Mouse (Mus musculus) gastrocnemius, adult 18-20 months (tissue): ENCODE data around the gene Grm6. TPM values are rescaled to one million over a fixed set of nuclear protein-coding genes. Genes with fewer than 3 reads are reported as not detected.

Experiments
- DNase-seq: peaks from one replicate; pipeline ENCODE4 v3.0.0; 2021; ENCODE audit warnings: low spot score
- total RNA-seq, 2 experiments: library from RNA; stranded (reverse); gene quantifications; 2 replicates each; pipeline ENCODE4 v1.2.3; 2021

The Grm6 gene
- total RNA-seq, 2 experiments from 2014 or later, result not detected

DNA sequence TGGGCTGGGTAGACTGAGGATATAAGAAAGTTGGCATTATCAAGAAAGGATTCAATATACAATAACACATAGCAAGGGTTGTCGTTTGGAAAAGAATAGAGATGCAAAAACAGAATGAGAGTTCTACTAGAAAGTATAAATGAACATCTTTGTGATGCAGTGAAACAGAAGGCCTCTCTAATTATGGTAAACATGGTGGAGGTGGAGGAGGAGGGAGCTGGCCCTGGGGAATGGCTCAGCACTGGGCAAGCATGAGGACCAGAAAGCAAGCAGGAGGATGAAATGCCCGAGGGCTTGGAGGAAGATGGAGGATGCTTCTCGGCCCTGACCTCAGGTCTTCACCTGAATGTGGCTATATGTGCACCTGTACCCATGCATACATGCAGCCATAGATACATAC is 64.0 kb downstream of the Grm6 start:
- DNase-seq, result no peak

Other genes with a start within 250 kb of the Grm6 start
- gene Adamts2, start 248.6 kb upstream of the Grm6 start, total RNA-seq, result 1 to 10 TPM; 4.8 to 5.6 TPM
- 1 to 10 TPM; 3.6 to 4.6 TPM for gene Zfp354c, start 23.0 kb upstream of the Grm6 start, total RNA-seq
- 1 to 10 TPM; 2.0 to 2.4 TPM for gene Zfp879, start 9.1 kb upstream of the Grm6 start, total RNA-seq
- 1 to 10 TPM; 2.1 to 2.2 TPM for gene Zfp454, start 37.0 kb downstream of the Grm6 start, total RNA-seq
- 1 to 10 TPM; 5.0 to 5.2 TPM for gene Zfp2, start 65.5 kb downstream of the Grm6 start, total RNA-seq
- gene Zfp354b, start 80.9 kb downstream of the Grm6 start, total RNA-seq, result 1 to 10 TPM; 1.9 to 2.4 TPM
- gene 4933414I15Rik, start 93.1 kb downstream of the Grm6 start, total RNA-seq, result not detected
- gene Prop1, start 103.1 kb downstream of the Grm6 start, total RNA-seq, result not detected
- not detected for gene Olfr1378, start 115.8 kb downstream of the Grm6 start, total RNA-seq
- gene Olfr1377, start 131.3 kb downstream of the Grm6 start, total RNA-seq, result not detected
- not detected for gene Olfr51, start 152.9 kb downstream of the Grm6 start, total RNA-seq
- gene Olfr54, start 163.6 kb downstream of the Grm6 start, total RNA-seq, result not detected
- not detected for gene Olfr1375, start 197.4 kb downstream of the Grm6 start, total RNA-seq
- 1 to 10 TPM; 2.8 to 3.2 TPM for gene Zfp354a, start 208.6 kb downstream of the Grm6 start, total RNA-seq